Mouse (Mus musculus): ENCODE results near the gene Fnip1. TPM values are rescaled to one million over a fixed set of nuclear protein-coding genes. Genes with fewer than 3 reads are reported as not detected.

Fnip1 gene
- total RNA-seq, 2 experiments from 2014 or later: 25.5 to 31.3 TPM

GRCm38 (mm10) chr11:54458168-54458567 is 20.2 kb downstream of the Fnip1 start:
- DNase-seq: no peak

- DNase-seq: no peak
These were observed 26.7 kb downstream of the Fnip1 start for GRCm38 (mm10) chr11:54464557-54465244.

GRCm38 (mm10) chr11:54472231-54472630 is 34.2 kb downstream of the Fnip1 start:
- DNase-seq: no peak

- DNase-seq: no peak
These were observed 40.4 kb downstream of the Fnip1 start for GRCm38 (mm10) chr11:54478414-54478813.

- no peak for DNase-seq
These were observed 48.0 kb downstream of the Fnip1 start for GRCm38 (mm10) chr11:54486041-54486440.

- no peak for DNase-seq
These were observed 54.1 kb downstream of the Fnip1 start for GRCm38 (mm10) chr11:54491946-54492558.

- no peak for DNase-seq
These were observed 54.6 kb downstream of the Fnip1 start for GRCm38 (mm10) chr11:54492559-54492958.

GRCm38 (mm10) chr11:54499838-54500237 is 61.8 kb downstream of the Fnip1 start:
- DNase-seq: no peak

- no peak for DNase-seq
These were observed 64.7 kb downstream of the Fnip1 start for GRCm38 (mm10) chr11:54502546-54503245.

- no peak for DNase-seq
These were observed 75.6 kb downstream of the Fnip1 start for GRCm38 (mm10) chr11:54513584-54513983.

GRCm38 (mm10) chr11:54521927-54522528 is 84.0 kb downstream of the Fnip1 start:
- peak in 1 of 2 experiments; percentile 2 for DNase-seq

GRCm38 (mm10) chr11:54522529-54523430 is 84.8 kb downstream of the Fnip1 start, which contains the start of gene Rapgef6:
TSS of gene Rapgef6 (plus strand) at chr11:54522847.
- peak; percentile 98 to 99 for DNase-seq

GRCm38 (mm10) chr11:54523431-54524001 is 85.5 kb downstream of the Fnip1 start:
- no peak for DNase-seq

GRCm38 (mm10) chr11:54528002-54528401 is 90.0 kb downstream of the Fnip1 start:
- no peak for DNase-seq

- peak in 1 of 2 experiments; percentile 5 for DNase-seq
These were observed 92.4 kb downstream of the Fnip1 start for GRCm38 (mm10) chr11:54530391-54530790.

- no peak for DNase-seq
These were observed 92.9 kb downstream of the Fnip1 start for GRCm38 (mm10) chr11:54530916-54531315.

GRCm38 (mm10) chr11:54533834-54534233 is 95.8 kb downstream of the Fnip1 start:
- DNase-seq: no peak

GRCm38 (mm10) chr11:54534871-54535270 is 96.9 kb downstream of the Fnip1 start:
- peak; percentile 76 to 78 for DNase-seq

GRCm38 (mm10) chr11:54539031-54539430 is 101.0 kb downstream of the Fnip1 start:
- DNase-seq: no peak

- DNase-seq: no peak
These were observed 101.5 kb downstream of the Fnip1 start for GRCm38 (mm10) chr11:54539486-54539885.

GRCm38 (mm10) chr11:54540328-54540727 is 102.3 kb downstream of the Fnip1 start:
- no peak for DNase-seq
